Mouse (Mus musculus): ENCODE data around the gene Apol9a.

DNA sequence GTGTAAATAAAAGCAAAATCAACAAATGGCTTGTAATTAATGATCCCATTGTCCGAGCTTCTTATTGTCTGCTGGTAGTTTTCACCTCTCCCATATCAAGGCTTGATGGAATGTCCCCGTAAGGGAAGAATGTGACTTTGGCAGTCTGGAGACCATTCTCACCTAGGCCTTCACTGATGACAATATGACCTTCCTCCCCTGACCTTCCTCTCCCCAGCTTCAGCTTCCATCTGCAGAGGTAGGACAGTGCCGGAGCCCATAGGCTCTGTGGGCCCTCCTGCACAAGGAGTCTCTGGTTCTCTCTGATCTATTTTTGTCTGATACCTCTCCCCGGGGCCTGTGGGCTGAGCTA is 56.5 kb downstream of the Apol9a start:
- TF ChIP-seq POLR2A (IDR thresholded peaks at IDR 0.05; ENCODE audit: low read depth, low read length) (no peak), CTCF (IDR thresholded peaks at IDR 0.05; ENCODE audit: extremely low read depth, insufficient read depth, insufficient read length, insufficient replicate concordance) (no peak)

Measured in spleen, adult 2 months (tissue).